Mouse (Mus musculus) retina, postnatal 1 day (tissue): Measurements from ENCODE around the gene Ric3.

Source experiments
- DNase-seq: peaks from one replicate; pipeline ENCODE4 v3.0.0-alpha.2; 2012

The Ric3 gene

DNA sequence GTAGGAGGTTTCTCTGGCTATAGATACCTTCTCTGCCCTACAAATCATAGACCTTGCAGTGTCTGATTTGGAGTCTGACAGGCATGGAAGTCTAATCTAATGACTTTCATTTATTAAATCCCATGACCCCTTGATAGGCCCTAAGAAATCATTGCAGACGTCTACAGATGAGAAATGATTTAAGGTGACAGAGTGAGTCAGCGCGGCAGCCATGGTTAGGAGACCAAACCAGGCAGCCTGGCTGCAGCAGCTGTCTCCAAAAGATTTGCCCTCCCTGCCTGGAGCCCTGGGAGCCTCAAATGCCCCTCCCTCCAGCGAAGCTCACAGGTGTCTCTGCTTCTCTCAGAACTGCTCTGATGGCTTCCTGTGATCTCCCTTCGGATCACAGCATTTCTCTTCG, 87.0 kb downstream of the Ric3 start:
- no peak for DNase-seq

DNA sequence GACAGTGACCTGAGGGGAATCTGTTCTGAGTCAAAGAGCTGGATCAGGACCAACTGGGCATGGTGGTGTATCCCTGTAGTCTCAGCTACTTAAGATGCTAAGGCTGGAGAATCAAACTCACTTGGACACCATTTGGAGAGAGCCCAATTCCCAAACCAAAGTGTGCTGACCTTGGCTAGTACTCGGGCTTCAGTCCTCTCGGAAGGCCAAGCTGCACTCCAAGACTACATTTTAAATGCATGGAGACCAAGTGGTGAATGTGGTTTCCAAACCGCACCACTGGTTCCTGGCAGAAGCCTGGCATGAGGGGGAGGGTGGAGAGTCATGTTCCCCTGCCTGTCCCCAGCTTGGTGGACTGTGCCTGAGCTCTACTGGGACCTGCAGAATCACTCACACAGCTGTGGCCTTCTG, 89.2 kb downstream of the Ric3 start:
- DNase-seq: no peak

DNA sequence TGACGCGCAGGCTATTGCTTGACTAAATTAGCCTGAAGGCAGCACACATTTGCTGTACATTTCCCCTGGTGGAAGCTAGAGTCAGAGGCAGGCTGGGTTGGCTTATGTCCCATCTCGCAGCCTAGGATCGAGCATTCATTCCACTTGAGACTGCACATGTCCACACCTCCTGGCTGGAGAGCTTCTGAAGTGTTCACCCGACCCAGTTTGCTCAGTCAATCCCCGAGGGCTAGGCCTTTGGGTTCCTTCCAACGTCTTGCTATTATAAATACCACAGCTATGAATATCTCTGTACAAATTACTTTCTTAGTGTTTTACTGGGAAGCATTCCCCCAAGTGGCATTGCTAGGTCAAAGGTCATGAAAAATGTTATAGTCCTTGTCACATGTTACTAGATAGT, 89.9 kb downstream of the Ric3 start:
- no peak for DNase-seq

DNA sequence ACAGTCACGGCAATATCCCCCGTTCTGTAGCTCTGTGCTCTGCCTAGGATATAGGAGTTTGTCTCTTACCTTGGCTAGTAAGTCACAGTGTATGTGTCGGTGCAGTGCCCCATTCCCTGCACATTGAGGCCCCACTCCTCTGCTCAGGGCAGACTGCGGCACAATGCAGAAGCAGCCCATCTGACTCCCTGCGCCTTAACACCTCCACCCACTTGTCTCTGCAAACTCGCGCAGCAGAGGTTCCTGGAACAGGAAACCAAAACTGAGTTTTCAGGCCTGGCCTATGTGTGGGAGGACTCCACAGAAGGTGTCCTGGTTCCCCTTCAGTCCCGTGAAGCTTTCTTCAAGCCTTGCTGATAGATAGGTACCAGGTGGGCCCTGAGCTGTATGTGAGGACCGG, 91.9 kb downstream of the Ric3 start:
- DNase-seq: no peak

DNA sequence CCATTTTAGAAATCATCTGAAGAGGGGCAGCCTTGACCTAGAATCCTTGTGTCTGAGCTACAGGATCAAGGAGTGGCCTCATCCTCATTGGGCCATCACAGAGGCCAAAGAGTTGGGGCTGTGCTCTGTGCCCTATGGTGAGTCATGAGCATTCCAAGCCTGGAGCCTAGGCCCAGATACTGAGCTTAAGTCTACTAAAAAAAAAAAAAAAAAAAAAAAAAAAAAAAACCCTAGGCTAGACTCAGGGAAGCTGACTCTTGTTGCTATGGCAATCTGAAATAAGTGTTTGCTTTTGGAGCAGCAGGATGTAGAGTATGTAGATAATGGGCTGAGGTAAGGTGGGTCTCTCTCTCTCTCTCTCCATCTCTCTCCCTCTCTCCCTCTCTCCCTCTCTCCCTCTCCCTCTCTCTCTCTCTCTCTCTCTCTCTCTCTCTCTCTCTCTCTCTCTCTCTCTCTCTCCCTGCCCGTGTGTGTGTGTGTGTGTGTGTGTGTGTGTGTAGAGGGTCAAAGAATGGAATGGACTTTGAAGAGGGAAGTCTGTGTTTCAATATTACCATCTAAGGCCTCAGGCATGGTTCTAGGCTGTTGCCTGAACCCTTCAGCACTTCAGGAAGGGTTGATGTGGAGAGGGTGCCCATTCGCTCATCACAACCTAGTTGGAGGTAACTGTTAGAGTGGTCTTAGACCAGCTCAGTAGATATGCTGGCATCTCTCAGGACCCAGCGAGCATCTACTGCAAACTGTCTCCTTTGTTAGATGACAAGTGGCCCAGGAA, 97.0 kb downstream of the Ric3 start:
- DNase-seq: no peak
